Mouse (Mus musculus): ENCODE measurements around the gene Ctdsp2. TPM values are rescaled to one million over a fixed set of nuclear protein-coding genes. Genes with fewer than 3 reads are reported as not detected.

Gene Ctdsp2
- polyA plus RNA-seq, 1 experiment from 2014 or later = 12.0 TPM

DNA sequence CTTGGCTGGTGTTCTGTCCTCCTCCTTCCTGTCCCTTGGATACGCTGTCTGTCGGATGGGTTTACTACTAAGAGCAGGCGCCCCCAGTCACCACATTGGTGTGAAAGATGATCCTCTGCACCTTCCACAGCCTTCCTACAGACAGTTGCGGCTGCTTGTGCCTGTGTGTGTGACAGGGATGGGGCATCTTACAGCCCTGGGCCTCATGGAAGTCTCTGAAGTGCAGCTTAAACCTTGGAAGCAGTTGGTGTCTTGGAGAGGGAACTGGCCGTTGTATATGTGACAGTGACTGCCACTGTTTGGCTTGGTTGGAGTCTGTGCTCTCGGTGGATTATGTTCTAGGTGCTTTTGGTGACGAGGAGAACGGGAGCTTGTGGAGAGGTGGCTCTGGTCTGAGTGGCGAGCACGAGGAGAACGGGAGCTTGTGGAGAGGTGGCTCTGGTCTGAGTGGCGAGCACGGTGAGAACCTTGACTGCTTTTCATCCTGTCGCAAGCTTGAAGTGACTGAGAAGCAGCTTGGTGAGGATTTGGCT lies 4.7 kb downstream of the Ctdsp2 start:
- ATAC-seq = no peak
- H3K4me2 ChIP-seq (ENCODE audit: low read length) = peak overlapping the region; percentile 72
- no peaks in the 10 kb centered on the region for H3K27me3 ChIP-seq (ENCODE audit: control insufficient read depth, insufficient read depth, low read depth, low read length)
- peaks cover 63% of the 10 kb centered on the region for H3K4me1 ChIP-seq (ENCODE audit: control insufficient read depth, insufficient read depth, low read length)
- H3K36me3 ChIP-seq (ENCODE audit: control insufficient read depth, insufficient read depth, low read length) = no peaks in the 10 kb centered on the region
- H3K9me3 ChIP-seq (replicated peaks; ENCODE audit: control insufficient read depth, low read length, poor library complexity, severe bottlenecking) = no peaks in the 10 kb centered on the region
- no peak overlapping the region for H3K4me3 ChIP-seq (ENCODE audit: low read depth, low read length)
- 57% methylated on average over 14 of the region's 14 CpGs for WGBS
- H3K27ac ChIP-seq (ENCODE audit: low read length) = no peak overlapping the region
- H3K9ac ChIP-seq (ENCODE audit: low read depth, low read length) = peak overlapping the region; percentile 17; the same call in 1 of the 2 replicates

DNA sequence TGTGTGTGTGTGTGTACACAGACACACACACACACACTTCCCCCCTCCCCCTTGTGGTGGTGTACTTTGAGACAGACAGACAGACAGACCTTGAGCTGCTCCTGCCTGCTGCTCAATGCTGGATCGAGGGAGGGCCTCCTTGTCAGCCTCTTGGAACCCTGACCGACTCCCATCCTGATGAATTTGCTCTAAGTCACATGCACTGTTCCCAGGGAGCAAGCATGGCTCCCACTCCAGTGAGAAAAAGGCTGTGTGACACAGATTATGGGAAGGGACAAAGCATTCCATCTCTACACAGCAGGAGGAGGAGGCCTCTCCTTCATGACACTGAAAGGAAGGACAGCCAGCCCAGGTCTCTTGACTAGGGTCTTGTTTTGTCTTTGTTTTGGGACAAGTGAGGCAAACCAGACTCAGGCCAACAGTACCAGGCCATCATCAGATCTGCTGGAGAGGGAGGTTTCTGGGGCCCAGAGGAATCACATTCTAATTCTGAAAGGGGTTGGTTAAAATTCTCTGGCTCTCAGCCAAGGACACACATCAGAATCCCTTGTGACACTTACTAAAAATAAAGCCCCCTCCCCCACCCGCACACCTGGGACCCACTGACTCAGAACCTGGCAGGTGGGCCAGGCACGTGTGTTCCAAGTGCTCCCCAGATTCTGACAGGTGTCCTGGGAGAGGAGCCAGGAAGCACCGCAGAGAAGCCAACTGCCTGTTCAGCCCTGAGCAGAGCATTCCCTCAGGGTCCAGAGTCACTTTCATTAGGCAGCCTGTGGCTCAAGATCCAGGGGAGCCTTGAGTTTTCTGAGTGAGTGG lies 5.9 kb downstream of the Ctdsp2 start:
- H3K36me3 ChIP-seq (ENCODE audit: control insufficient read depth, insufficient read depth, low read length) = no peaks in the 10 kb centered on the region
- H3K27me3 ChIP-seq (ENCODE audit: control insufficient read depth, insufficient read depth, low read depth, low read length) = no peaks in the 10 kb centered on the region
- H3K4me1 ChIP-seq (ENCODE audit: control insufficient read depth, insufficient read depth, low read length) = peaks cover 65% of the 10 kb centered on the region
- whole genome bisulfite sequencing = 23% methylated on average over 5 of the region's 5 CpGs
- no peaks in the 10 kb centered on the region for H3K9me3 ChIP-seq (replicated peaks; ENCODE audit: control insufficient read depth, low read length, poor library complexity, severe bottlenecking)
- peak overlapping the region; percentile 23; the same call in 1 of the 2 replicates for H3K27ac ChIP-seq (ENCODE audit: low read length)
- no peak overlapping the region for H3K9ac ChIP-seq (ENCODE audit: low read depth, low read length)
- no peak overlapping the region for H3K4me3 ChIP-seq (ENCODE audit: low read depth, low read length)
- ATAC-seq = no peak
- no peak overlapping the region for H3K4me2 ChIP-seq (ENCODE audit: low read length)

DNA sequence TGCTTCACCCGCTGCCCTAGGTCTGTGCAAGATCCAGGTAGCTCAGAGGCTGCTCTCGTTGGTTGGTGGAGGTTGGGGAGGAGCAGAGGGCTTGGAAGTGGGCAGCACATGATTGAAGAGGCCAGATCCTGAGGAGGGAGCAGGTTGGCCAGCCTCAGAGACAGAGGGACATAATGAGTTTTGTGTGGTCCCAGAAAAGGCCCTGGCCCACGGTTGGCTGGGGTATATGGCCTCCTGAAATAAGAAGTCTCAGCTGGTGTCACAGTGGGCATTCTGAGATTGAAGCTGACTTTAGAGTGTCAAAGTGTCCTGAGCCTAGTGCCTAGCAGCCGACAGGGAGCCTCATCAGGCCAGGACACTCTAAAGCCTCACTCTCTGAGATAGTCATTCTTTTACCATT lies 6.6 kb downstream of the Ctdsp2 start:
- 79% methylated on average over 4 of the region's 4 CpGs for WGBS

DNA sequence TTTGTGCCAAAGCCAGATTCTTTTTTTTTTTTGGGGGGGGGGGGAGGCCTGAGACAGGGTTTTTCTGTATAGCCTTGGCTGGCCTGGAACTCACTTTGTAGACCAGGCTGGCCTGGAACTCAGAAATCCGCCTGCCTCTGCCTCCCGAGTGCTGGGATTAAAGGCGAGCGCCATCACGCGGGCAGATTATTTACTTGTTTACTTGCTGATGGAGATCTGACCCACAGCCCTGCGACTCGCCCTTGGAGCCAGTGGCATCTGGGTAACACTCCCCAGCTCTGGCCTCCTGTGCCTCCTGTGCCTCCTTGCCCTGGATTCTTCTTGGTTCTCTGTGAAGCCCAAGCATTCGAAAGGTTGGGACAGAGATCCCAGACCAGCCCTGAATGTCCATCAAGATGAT lies 7.1 kb downstream of the Ctdsp2 start:
- no peak overlapping the region for H3K4me3 ChIP-seq (ENCODE audit: low read depth, low read length)
- no peaks in the 10 kb centered on the region for H3K36me3 ChIP-seq (ENCODE audit: control insufficient read depth, insufficient read depth, low read length)
- H3K27ac ChIP-seq (ENCODE audit: low read length) = no peak overlapping the region
- H3K9ac ChIP-seq (ENCODE audit: low read depth, low read length) = no peak overlapping the region
- WGBS = 94% methylated on average over 9 of the region's 9 CpGs
- no peaks in the 10 kb centered on the region for H3K27me3 ChIP-seq (ENCODE audit: control insufficient read depth, insufficient read depth, low read depth, low read length)
- H3K9me3 ChIP-seq (replicated peaks; ENCODE audit: control insufficient read depth, low read length, poor library complexity, severe bottlenecking) = no peaks in the 10 kb centered on the region
- H3K4me2 ChIP-seq (ENCODE audit: low read length) = no peak overlapping the region
- no peak for ATAC-seq
- peaks cover 66% of the 10 kb centered on the region for H3K4me1 ChIP-seq (ENCODE audit: control insufficient read depth, insufficient read depth, low read length)

More for the DNA sequence above, 6.6 kb downstream of the Ctdsp2 start:
- Histone ChIP-seq H3K27me3 (ENCODE audit: control insufficient read depth, insufficient read depth, low read depth, low read length) (no peaks in the 10 kb centered on the region), H3K9me3 (replicated peaks; ENCODE audit: control insufficient read depth, low read length, poor library complexity, severe bottlenecking) (no peaks in the 10 kb centered on the region), H3K27ac (ENCODE audit: low read length) (no peak overlapping the region), H3K36me3 (ENCODE audit: control insufficient read depth, insufficient read depth, low read length) (no peaks in the 10 kb centered on the region), H3K4me2 (ENCODE audit: low read length) (no peak overlapping the region), H3K4me3 (ENCODE audit: low read depth, low read length) (no peak overlapping the region), H3K4me1 (ENCODE audit: control insufficient read depth, insufficient read depth, low read length) (peaks cover 66% of the 10 kb centered on the region), H3K9ac (ENCODE audit: low read depth, low read length) (no peak overlapping the region)
- no peak for ATAC-seq

DNA sequence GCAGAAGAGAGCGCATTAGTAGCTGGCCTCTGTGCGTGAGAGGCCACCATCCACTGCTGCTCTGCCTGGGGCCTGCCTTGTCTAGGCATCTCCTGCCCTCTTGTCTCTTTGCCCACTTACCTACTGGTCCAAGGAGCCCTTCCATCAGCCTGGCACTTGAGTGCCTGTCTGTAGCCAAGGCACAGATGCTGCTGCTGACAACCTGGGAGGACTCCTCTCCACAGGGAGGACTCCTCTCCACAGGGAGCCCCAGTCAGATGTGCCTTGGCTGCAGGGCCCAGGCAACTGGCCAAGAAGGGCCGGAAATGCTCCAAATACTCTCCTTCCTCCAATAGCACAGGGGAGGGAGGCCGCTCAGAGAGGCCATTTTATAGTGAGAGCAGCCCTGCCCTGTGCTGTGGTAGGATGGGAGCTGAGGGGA lies 8.0 kb downstream of the Ctdsp2 start:
- WGBS = 44% methylated on average over 4 of the region's 4 CpGs
- Histone ChIP-seq H3K4me2 (ENCODE audit: low read length) (no peak overlapping the region), H3K9ac (ENCODE audit: low read depth, low read length) (peak overlapping the region; percentile 6; the same call in 1 of the 2 replicates)

DNA sequence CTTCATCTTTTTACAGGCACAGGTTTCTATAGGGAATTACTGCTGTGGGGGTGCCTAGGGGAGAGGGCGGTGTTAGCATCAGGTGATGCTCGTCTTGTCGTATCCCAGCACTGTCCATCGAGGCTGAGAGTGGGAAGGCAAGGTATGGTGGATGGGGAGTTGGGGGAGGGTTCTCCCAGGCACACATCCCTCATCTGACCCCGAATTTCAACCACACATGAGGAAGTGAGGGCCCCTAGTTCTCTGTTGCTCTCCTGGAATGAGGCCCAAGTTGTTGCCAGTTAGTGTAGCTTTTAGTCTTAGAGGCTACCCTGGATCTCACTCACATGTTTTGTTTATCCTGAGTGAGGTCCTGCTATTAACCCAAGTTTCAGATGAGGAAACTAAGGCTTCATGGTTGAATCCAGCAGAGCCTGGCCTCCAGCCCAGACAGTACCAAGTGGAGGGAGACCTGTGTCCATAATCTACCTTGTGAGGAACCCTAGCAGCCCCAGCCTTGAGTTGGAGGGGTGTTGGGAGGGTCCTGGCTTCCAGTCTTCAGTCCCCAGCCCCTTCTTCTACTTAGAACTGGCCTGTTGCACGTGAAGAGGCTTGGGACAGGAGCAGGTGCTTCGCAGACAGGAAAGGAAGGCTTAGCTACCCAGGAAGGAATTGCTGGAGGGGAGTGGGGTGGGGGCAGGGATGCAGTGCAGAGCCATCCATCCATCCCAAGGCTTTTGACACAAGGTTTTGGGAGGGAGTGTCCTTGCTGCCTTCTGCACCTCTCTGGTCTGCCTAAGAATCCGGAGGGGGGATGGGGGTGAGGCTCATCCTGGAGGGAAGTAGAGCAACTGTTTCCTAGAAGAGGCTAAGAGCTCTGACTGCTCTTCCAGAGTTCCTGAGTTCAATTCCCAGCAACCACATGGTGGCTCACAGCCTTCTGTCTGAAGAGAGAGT lies 8.9 kb downstream of the Ctdsp2 start:
- WGBS = 58% methylated on average over 8 of the region's 8 CpGs
- Histone ChIP-seq H3K27me3 (ENCODE audit: control insufficient read depth, insufficient read depth, low read depth, low read length) (no peaks in the 10 kb centered on the region), H3K4me1 (ENCODE audit: control insufficient read depth, insufficient read depth, low read length) (peaks cover 48% of the 10 kb centered on the region), H3K36me3 (ENCODE audit: control insufficient read depth, insufficient read depth, low read length) (peaks cover under 1% of the 10 kb centered on the region; the same call in 1 of the 2 replicates), H3K4me2 (ENCODE audit: low read length) (no peak overlapping the region), H3K9ac (ENCODE audit: low read depth, low read length) (no peak overlapping the region), H3K4me3 (ENCODE audit: low read depth, low read length) (no peak overlapping the region), H3K27ac (ENCODE audit: low read length) (no peak overlapping the region), H3K9me3 (replicated peaks; ENCODE audit: control insufficient read depth, low read length, poor library complexity, severe bottlenecking) (no peaks in the 10 kb centered on the region)
- no peak for ATAC-seq

More for the DNA sequence above, 8.0 kb downstream of the Ctdsp2 start:
- H3K36me3 ChIP-seq (ENCODE audit: control insufficient read depth, insufficient read depth, low read length) = no peaks in the 10 kb centered on the region
- peaks cover 57% of the 10 kb centered on the region for H3K4me1 ChIP-seq (ENCODE audit: control insufficient read depth, insufficient read depth, low read length)
- no peaks in the 10 kb centered on the region for H3K9me3 ChIP-seq (replicated peaks; ENCODE audit: control insufficient read depth, low read length, poor library complexity, severe bottlenecking)
- H3K4me3 ChIP-seq (ENCODE audit: low read depth, low read length) = no peak overlapping the region
- H3K27me3 ChIP-seq (ENCODE audit: control insufficient read depth, insufficient read depth, low read depth, low read length) = no peaks in the 10 kb centered on the region
- 0 out of 2 replicates have a peak, but pooled peaks have one; percentile 46 for ATAC-seq
- peak overlapping the region; percentile 2; the same call in 1 of the 2 replicates for H3K27ac ChIP-seq (ENCODE audit: low read length)

DNA sequence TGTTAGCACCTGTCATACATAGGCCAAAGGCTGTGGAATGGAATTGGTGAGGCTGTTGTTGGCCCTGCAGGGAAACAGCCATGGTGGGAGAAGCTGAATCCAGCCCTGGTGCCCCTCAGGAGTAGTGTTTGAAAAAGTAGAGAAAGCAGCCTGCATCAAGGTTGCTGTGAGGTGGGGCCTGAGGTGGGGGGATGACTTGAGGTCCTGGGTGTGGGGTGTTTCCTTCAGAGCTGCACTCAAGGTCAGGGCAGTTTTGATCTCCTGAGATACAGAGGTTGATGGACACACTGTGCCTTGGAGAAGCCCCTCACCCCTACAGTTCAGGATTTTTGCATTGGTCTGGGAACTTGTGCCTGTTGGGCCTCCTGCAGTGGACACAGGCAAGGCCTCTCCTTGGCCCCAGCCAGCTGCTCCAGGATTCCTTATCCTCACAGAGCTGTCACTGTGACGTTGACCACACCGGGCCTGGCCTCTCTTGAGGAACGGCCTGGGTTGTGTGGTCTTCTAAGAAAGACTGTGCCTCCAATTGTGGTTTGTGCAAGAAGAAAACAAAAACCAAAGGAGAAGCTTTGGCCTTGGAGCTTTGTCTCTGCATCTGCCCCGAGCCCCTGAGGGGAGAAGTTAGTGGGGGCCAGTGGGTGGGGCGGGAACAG lies 10.1 kb downstream of the Ctdsp2 start:
- H3K4me1 ChIP-seq (ENCODE audit: control insufficient read depth, insufficient read depth, low read length) = peaks cover 36% of the 10 kb centered on the region
- no peak overlapping the region for H3K9ac ChIP-seq (ENCODE audit: low read depth, low read length)
- H3K4me2 ChIP-seq (ENCODE audit: low read length) = no peak overlapping the region
- H3K27ac ChIP-seq (ENCODE audit: low read length) = no peak overlapping the region
- ATAC-seq = no peak
- 68% methylated on average over 5 of the region's 5 CpGs for WGBS
- no peaks in the 10 kb centered on the region for H3K27me3 ChIP-seq (ENCODE audit: control insufficient read depth, insufficient read depth, low read depth, low read length)
- H3K4me3 ChIP-seq (ENCODE audit: low read depth, low read length) = no peak overlapping the region
- no peaks in the 10 kb centered on the region for H3K9me3 ChIP-seq (replicated peaks; ENCODE audit: control insufficient read depth, low read length, poor library complexity, severe bottlenecking)
- H3K36me3 ChIP-seq (ENCODE audit: control insufficient read depth, insufficient read depth, low read length) = peaks cover 8% of the 10 kb centered on the region

DNA sequence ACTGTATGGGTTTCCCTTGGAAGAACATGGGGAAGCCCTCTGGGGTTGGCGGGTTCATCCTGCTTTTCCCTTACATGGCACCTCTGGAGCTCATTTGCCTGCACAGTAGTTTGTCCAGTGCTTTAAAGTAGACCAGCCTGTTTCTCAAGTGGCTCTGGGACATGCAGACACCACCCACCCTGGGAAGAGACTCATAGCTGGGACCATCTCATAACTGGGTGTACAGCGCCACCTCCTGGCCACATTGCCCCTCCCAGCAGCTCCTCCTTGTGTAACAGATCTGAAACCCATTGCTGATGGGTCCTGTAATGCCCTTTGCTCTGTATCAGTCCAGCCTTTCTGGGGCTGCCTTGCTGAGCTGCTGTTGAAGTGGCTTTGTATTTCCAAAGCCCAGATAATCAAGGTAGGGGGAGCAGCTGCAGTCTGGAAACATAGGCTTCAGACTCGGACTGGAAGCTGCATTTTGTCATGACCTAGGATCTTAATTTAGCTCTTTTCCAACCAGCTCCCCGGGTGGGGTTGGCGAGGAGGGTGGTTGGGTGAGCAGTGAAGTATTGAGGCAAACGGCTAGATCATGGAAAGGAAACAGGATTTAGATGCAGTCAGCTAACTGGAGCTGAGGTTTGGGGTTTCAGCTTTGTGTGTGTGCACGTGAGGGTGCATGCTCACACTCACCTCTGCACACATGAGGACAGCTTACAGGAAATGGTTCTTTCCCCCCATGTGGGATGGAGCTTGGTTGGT lies 12.0 kb downstream of the Ctdsp2 start:
- no peak overlapping the region for H3K9ac ChIP-seq (ENCODE audit: low read depth, low read length)
- H3K4me2 ChIP-seq (ENCODE audit: low read length) = no peak overlapping the region
- peak; percentile 57; the same call in 1 of the 2 replicates for ATAC-seq
- 61% methylated on average over 7 of the region's 7 CpGs for WGBS
- H3K27me3 ChIP-seq (ENCODE audit: control insufficient read depth, insufficient read depth, low read depth, low read length) = no peaks in the 10 kb centered on the region
- no peak overlapping the region for H3K27ac ChIP-seq (ENCODE audit: low read length)
- no peaks in the 10 kb centered on the region for H3K9me3 ChIP-seq (replicated peaks; ENCODE audit: control insufficient read depth, low read length, poor library complexity, severe bottlenecking)
- H3K4me1 ChIP-seq (ENCODE audit: control insufficient read depth, insufficient read depth, low read length) = peaks cover 22% of the 10 kb centered on the region
- peaks cover 21% of the 10 kb centered on the region for H3K36me3 ChIP-seq (ENCODE audit: control insufficient read depth, insufficient read depth, low read length)
- no peak overlapping the region for H3K4me3 ChIP-seq (ENCODE audit: low read depth, low read length)
